Mouse (Mus musculus): ENCODE results near the gene Omg.

Omg gene

GRCm38 (mm10) chr11:79503845-79504244 is at the start of gene Omg:
Omg (minus strand) TSS chr11:79504084.
- DNase-seq (ENCODE audit: low spot score): no peak

DNA sequence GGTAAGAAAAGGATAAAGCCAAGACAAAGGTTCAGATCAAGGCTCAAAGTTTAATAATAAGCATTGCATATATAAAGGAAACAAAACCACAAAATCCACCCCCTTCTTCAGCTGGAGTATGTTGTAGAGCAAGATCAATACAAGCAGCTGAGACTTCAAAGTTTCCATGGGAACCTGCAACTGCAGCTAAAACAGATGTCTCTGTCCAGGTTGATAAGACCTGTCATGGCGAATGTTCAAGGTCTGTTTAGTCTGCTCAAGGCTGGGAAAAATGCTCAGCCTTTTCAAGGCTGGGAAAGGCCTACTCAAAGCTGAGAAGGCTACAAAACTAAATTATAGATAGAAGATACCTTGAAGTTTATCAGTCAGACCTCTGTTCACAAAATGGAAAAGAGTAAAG is 48.7 kb upstream of the Omg start:
- DNase-seq (ENCODE audit: low spot score): no peak

DNA sequence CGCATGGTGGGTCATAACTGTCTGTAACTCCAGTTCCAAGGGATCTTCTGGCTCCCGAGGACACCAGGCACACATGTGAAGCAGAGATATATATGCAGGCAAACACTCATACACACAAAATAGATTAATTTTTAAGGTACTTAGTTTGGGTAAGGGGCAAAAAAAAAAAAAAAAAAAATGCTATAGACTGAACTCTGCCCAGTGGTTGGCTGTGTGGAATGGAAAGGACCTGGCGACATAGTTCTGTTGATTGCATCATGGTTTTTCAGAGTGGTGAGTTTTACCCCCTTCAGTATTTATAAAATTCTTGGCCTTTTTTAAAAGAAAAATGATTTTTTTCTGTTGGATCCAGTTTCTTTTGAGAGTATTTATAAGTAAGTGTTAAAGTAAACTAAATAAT is 32.4 kb upstream of the Omg start:
- DNase-seq (ENCODE audit: low spot score): no peak

- DNase-seq (ENCODE audit: low spot score): no peak
Measured at GRCm38 (mm10) chr11:79535554-79535953, 31.7 kb upstream of the Omg start.

- no peak for DNase-seq (ENCODE audit: low spot score)
Measured at GRCm38 (mm10) chr11:79533950-79534690, 30.2 kb upstream of the Omg start.

- no peak for DNase-seq (ENCODE audit: low spot score)
Measured at GRCm38 (mm10) chr11:79533311-79533710, 29.4 kb upstream of the Omg start.

- no peak for DNase-seq (ENCODE audit: low spot score)
Measured at GRCm38 (mm10) chr11:79531485-79531884, 27.6 kb upstream of the Omg start.

GRCm38 (mm10) chr11:79530774-79531173 is 26.9 kb upstream of the Omg start:
- no peak for DNase-seq (ENCODE audit: low spot score)

- DNase-seq (ENCODE audit: low spot score): no peak
Measured at GRCm38 (mm10) chr11:79530333-79530761, 26.5 kb upstream of the Omg start, which contains the start of the genes Evi2 and Evi2a. Evi2 (minus strand) TSS chr11:79530589. Evi2a (minus strand) TSS chr11:79530609.

DNA sequence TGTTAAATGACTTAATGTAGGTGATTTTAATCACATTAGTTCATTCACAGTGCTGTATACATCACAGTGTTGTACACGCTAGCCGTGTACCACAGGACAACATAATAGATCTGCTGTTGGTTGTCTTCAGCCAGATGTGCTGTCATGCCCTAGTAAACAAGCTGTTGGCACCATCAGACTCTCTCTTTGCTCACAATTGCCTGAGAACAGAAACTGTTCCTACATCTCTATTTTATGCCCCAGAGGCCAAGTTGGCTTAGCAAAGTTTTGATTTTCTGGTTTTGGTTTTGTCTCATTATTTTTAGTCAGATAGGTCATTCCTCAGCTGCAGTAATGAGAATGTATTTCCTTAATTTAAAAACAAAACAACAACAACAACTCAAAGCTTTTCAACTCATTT is 25.9 kb upstream of the Omg start:
- no peak for DNase-seq (ENCODE audit: low spot score)

GRCm38 (mm10) chr11:79529226-79529625 is 25.3 kb upstream of the Omg start:
- no peak for DNase-seq (ENCODE audit: low spot score)

DNA sequence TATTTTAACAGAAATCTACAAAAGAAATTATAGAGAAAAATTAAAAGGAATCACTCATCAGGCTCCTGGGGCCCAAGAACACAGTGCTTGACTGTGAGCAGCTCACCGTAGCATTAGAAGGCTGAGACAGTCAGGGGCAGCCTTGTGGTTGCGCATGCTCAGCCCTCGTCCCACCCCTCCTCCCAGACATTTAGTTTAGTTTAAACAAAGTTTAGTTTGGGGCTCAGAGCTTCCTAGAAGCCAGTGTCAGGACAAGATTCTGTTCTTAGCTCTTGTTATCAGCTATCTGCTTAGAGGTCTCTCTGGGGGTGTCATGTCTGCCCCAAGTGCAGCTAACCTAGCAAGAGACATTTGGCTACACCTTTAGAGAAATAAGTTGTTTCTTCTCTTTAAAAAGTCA is 24.7 kb upstream of the Omg start:
- no peak for DNase-seq (ENCODE audit: low spot score)

- no peak for DNase-seq (ENCODE audit: low spot score)
Measured at GRCm38 (mm10) chr11:79527739-79528384, 24.0 kb upstream of the Omg start.

DNA sequence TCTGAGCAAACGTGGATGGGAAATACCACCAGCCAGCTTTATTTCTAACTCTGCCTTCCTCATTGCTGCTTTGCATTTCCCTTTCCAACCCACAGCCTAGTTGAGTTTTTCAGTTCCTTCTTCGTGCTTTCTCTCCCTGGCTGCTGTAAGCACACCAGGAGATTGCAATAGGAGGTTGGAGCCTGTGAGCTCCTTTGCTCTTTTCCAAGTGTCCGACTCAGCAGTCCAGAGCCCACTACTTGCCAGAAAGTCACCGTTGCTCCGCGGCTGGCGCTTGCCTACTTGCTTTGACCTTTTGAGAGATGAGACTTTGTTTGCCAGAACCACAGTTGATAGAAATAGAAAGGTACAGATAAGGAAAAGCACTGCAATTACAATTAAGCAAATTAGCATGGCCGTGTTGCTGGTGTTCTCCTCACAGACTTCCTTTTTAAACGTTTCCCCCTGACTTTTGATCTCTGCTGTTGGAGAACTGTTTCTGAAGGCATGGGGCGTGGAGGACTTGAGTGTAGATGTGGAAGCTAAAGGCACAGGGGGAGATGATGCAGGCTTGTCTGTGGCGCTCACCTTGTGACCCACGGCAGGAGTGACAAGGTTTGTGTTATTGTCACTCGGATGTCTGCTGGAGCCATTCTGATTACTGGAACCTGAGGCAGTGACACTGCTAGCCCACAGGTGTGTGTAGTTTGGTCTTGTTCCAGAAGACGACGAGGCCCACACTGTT is 23.3 kb upstream of the Omg start:
- DNase-seq (ENCODE audit: low spot score): no peak

DNA sequence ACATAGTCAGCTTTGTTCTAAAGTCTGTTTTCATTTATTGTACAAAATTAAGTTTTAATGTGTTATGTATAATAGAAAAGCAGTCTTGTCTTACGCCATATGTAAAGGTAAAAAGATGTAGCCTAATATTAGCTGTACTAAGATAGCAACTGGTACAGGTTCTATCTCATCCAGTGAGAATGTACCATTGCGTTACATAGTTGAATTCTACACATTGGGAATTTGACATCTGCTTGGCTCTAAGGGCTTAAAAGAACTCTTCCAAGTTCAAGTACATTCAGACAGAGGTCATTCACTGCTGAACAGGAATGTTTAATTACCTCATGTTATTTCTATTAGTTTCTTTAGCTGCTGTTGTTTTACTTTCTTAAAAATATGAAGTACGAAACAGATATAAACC is 22.7 kb upstream of the Omg start:
- no peak for DNase-seq (ENCODE audit: low spot score)

- DNase-seq (ENCODE audit: low spot score): no peak
Measured at GRCm38 (mm10) chr11:79524310-79524575, 20.4 kb upstream of the Omg start.

DNA sequence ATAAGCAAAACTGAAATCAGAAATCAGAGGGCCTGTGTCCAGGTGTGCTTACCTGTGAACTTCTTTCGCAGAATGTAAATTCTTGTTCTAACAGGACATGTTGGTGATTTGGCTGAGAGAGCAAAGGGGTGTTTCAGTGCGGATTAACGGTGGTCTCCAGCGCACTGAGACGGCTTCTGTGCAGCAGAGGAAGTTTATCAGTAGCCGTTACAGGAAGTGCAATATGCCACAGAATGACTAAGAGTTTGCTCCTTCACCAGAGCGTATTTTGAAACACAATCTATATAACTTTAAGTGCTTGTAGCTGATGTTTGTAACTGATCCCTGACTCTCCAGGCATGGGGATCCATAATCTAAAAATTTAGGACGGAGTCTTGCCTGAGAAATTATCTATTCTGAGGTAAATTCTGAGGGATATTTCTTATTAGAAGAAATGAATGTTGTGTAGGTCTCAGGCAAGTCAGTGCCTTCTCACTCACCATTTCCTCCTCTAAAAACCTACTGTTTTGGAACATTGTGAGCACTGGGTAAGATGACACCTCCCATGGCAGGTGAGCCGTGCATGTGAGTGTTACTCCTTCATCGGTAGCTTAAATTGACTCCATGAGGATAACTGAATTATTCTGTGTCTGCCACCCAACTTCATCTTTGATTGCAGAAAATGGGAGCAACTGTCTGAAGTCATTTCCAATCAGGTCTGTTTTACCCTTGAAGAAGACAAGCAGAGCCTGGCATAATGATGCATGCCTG is 19.9 kb upstream of the Omg start, which contains the start of gene Evi2b:
Gene Evi2b, minus strand, starts transcription at position 203 of the 750 bp plus-strand sequence.
- no peak for DNase-seq (ENCODE audit: low spot score)

DNA sequence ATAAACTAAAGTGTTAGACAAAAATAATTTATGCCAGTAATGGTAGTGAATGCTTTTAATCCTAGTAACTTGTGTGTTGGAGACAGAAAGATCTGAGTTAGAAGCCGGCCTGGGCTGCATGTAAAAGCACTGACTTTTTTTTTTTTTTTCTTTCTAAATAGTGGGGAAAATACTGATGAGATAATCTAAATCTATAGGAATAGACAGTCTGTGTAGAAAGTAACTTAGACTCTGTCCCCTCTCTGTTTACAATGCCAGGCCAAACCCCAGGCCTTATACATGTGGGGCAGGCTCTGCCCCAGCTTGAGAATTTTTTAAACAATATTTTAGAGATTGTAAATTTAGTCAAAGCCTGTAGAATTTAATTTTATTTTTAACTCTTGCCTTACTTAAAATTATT is 19.1 kb upstream of the Omg start:
- no peak for DNase-seq (ENCODE audit: low spot score)

GRCm38 (mm10) chr11:79521930-79522329 is 18.0 kb upstream of the Omg start:
- DNase-seq (ENCODE audit: low spot score): no peak

- DNase-seq (ENCODE audit: low spot score): no peak
Measured at GRCm38 (mm10) chr11:79520772-79521171, 16.9 kb upstream of the Omg start.

- no peak for DNase-seq (ENCODE audit: low spot score)
Measured at GRCm38 (mm10) chr11:79519878-79520291, 16.0 kb upstream of the Omg start.

GRCm38 (mm10) chr11:79519299-79519698 is 15.4 kb upstream of the Omg start:
- DNase-seq (ENCODE audit: low spot score): no peak
